Mouse (Mus musculus) G1E (cell line): ENCODE data around the gene Pop7.

Experiments used
- CTCF ChIP-seq: IDR thresholded peaks from 2 replicates; pipeline ENCODE4 v1.5.1; 2012; ENCODE audit warnings: low read depth, low read length, inconsistent platforms, mixed read lengths
- GATA2 ChIP-seq: IDR thresholded peaks from 2 replicates; pipeline ENCODE4 v1.6.1; 2012; ENCODE audit warnings: low read depth, low read length, inconsistent platforms, borderline replicate concordance
- TAL1 ChIP-seq: conservative IDR thresholded peaks from 2 replicates; pipeline ENCODE4 v1.6.1; 2012; ENCODE audit warnings: low read depth, low read length, inconsistent platforms, mixed read lengths

GRCm38 (mm10) chr5:137502667-137503110, 371 bp upstream of the Pop7 start:
- TF ChIP-seq TAL1 (no peak), CTCF (peak; percentile 82), GATA2 (no peak)
